Mouse (Mus musculus) B cell, adult 67 days (primary cell): ENCODE data around the gene C1qtnf2. TPM values are rescaled to one million over a fixed set of nuclear protein-coding genes. Genes with fewer than 3 reads are reported as not detected.

Source experiments
- total RNA-seq, 2 experiments: library from RNA; stranded (reverse); gene quantifications; 4 replicates each; pipeline ENCODE4 v1.2.4; 2023

The C1qtnf2 gene
- not detected for total RNA-seq

DNA sequence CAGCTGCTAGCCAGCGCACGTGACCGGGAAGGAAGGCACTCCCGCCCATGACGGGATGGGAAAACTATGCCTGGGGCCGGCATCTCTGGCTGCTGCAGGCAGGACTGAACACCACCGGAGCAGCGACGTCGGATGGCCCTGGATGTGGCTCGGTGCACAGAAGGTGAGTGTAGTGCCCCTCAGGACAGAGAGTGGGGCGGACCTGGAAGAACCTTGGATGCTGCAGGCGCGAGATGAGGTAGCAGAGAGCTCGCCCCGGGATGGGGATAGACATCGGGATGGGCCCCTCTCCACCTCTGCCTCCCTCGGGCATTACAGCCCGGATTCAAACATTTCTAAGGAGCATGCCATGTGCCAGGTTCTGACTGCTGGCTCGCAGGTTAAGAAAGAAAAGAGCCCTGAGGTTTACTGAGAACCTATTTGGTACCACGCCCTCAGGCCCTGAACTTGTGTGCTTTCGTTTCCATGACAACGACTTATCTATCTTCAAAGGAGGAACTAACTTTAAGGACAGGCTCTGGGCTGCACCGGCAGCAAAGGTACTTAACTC lies at the start of gene C1qtnf2:
C1qtnf2 (plus strand) TSS at position 52 of the 550 bp plus-strand sequence.

GRCm38 (mm10) chr11:43425824-43426413 lies 48.2 kb upstream of the C1qtnf2 start, which contains the start of gene Pttg1:
Pttg1 (minus strand) TSS chr11:43426251.

DNA sequence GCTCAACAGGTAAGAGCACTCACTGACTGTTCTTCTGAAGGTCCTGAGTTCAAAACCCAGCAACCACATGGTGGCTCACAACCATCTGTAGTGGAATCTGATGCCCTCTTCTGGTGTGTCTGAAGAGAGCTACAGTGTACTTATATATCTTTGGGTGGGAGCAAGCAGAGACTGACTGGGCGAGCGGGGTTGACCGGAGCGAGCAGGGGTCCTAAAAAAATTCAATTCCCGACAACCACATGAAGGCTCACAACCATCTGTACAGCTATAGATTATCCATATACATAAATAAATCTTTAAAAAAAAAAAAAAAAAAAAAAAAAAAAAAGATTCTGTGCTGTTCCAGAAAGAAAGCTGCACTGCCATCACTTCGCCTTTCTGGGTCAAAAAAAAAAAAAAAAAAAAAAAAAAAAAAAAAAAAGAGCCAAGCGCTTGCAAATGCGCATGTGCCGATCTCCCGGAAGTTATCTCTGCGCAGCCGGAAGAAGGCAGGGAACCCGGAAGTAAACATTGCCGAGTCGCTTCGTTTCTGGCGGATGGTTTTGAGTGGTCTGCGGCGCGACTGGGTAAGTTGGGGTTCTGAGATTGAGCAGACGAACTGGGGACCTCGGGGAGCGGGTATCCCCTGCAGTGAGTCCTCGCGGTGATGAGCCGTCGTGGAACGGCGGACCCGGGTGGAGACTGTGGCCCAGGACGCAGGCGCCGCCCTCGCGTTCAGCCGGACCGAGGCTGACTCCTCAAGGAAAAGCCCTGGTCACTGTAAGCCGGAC lies 40.6 kb upstream of the C1qtnf2 start, which contains the start of gene Slu7:
Slu7 (plus strand) TSS at position 491 of the 770 bp plus-strand sequence.

GRCm38 (mm10) chr11:43528683-43529499 lies 54.8 kb downstream of the C1qtnf2 start, which contains the start of gene Ccnjl:
Ccnjl (plus strand) TSS chr11:43528784.

Other genes starting within 250 kb of the C1qtnf2 start
- gene Pttg1, start 48.0 kb upstream of the C1qtnf2 start, total RNA-seq = 10 to 100 TPM; 38.7 to 40.7 TPM
- gene Slu7, start 40.5 kb upstream of the C1qtnf2 start, total RNA-seq = 100 to 1,000 TPM in 1 of 2 experiments, 10 to 100 TPM in 1; 92.7 to 108 TPM
- not detected for gene Ccnjl, start 54.5 kb downstream of the C1qtnf2 start, total RNA-seq
- gene 4933415A04Rik, start 112.8 kb downstream of the C1qtnf2 start, total RNA-seq = not detected
- gene Fabp6, start 127.3 kb downstream of the C1qtnf2 start, total RNA-seq = not detected
- gene Pwwp2a, start 207.7 kb downstream of the C1qtnf2 start, total RNA-seq = 10 to 100 TPM; 72.8 to 77.2 TPM